Mouse (Mus musculus) layer of hippocampus, postnatal 25 days (tissue): ENCODE data around the gene Cnot6. TPM values are rescaled to one million over a fixed set of nuclear protein-coding genes. Genes with fewer than 3 reads are reported as not detected.

ENCODE experiments used
- total RNA-seq, 2 experiments: library from RNA; stranded (reverse); gene quantifications; 2 replicates each; pipeline ENCODE4 v1.2.3; 2021

The Cnot6 gene
- total RNA-seq, 2 experiments from 2014 or later, result 43.4 to 43.6 TPM

Other genes with a start within 250 kb of the Cnot6 start
- gene Olfr1386, start 247.7 kb downstream of the Cnot6 start, total RNA-seq, result not detected
- gene Olfr1385, start 223.7 kb downstream of the Cnot6 start, total RNA-seq, result not detected
- gene Olfr1384, start 206.0 kb downstream of the Cnot6 start, total RNA-seq, result not detected
- under 1 TPM in 1 of 2 experiments, not detected in 1; 0.40 TPM for gene Olfr1383, start 193.1 kb downstream of the Cnot6 start, total RNA-seq
- gene Olfr1382, start 184.5 kb downstream of the Cnot6 start, total RNA-seq, result not detected
- gene Olfr1381, start 169.3 kb downstream of the Cnot6 start, total RNA-seq, result not detected
- gene Olfr1380, start 155.8 kb downstream of the Cnot6 start, total RNA-seq, result not detected
- gene Flt4, start 103.5 kb downstream of the Cnot6 start, total RNA-seq, result 1 to 10 TPM; 1.9 to 2.5 TPM
- gene Scgb3a1, start 49.1 kb downstream of the Cnot6 start, total RNA-seq, result under 1 TPM in 1 of 2 experiments, not detected in 1; 0.84 TPM
- 1 to 10 TPM; 4.2 to 5.6 TPM for gene Gfpt2, start 81.5 kb upstream of the Cnot6 start, total RNA-seq
- gene Mapk9, start 134.0 kb upstream of the Cnot6 start, total RNA-seq, result 100 to 1,000 TPM; 138 to 149 TPM
- 1 to 10 TPM; 1.9 to 2.3 TPM for gene Rasgef1c, start 189.1 kb upstream of the Cnot6 start, total RNA-seq